In the genomic region with DNA sequence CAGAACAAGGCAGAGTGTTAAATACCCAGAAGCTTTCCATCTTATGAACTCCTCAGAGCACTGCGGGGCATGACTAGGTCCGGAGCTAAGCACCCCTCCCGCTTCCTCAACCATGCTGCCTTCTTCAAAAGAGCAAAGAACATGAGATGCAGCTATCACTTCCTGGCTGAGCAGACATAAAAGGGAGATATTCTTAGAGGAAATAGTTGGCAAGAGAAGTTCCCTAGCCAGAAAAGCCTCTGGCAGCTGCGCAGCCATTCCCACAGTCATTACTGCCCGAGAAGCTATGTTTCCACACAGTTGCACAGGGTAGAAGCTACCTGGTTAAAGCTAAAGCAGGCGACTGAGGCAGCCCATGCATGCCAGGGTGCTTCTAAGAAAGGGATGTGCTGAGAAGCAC, we compare ENCODE assay signal across 12 mouse cellular contexts. TPM values are rescaled to one million over a fixed set of nuclear protein-coding genes. Genes with fewer than 3 reads are reported as not detected.
A peak's percentile ranks its signal among the peaks of the same experiment; 100 is the strongest.
DNase-seq lines count a peak whose midpoint lies in the region; ATAC-seq lines count a peak whose summit lies in the region.
"Had no signal": no experiment of that assay in that cellular context is flagged by ENCODE, and none has a peak within 500 bp of the region (broad histone marks: within the 10 kb centered on the region; RNA-seq: fewer than 3 reads in every experiment).

No protein-coding gene starts in this region.

- H3K27me3 ChIP-seq in heart, embryonic 16.5 days (ENCODE audit: control insufficient read depth, insufficient read depth, low read length), result no peaks in the 10 kb centered on the region
- H3K27me3 ChIP-seq in forebrain, embryonic 16.5 days (replicated peaks; ENCODE audit: control insufficient read depth, insufficient read depth, low read length), result no peaks in the 10 kb centered on the region
- H3K27me3 ChIP-seq: forebrain, embryonic 15.5 days; hindbrain, embryonic 12.5 days; kidney, embryonic 15.5 days had no signal

- H3K4me2 ChIP-seq in heart, embryonic 16.5 days (ENCODE audit: low read depth, low read length), result peak overlapping the region; percentile 24
- H3K4me2 ChIP-seq in forebrain, embryonic 16.5 days (ENCODE audit: low read length), result no peak overlapping the region
- H3K4me2 ChIP-seq: forebrain, embryonic 15.5 days; hindbrain, embryonic 12.5 days; kidney, embryonic 15.5 days; liver, embryonic 11.5 days had no signal

- no peak overlapping the region for H3K9ac ChIP-seq in heart, embryonic 16.5 days (ENCODE audit: low read length)
- H3K9ac ChIP-seq in forebrain, embryonic 16.5 days (replicated peaks; ENCODE audit: low read depth, low read length), result no peak overlapping the region
- H3K9ac ChIP-seq: forebrain, embryonic 15.5 days; hindbrain, embryonic 12.5 days; kidney, embryonic 15.5 days had no signal

- peak overlapping the region; percentile 24 for H3K27ac ChIP-seq in heart, embryonic 16.5 days (ENCODE audit: low read length)
- no peak overlapping the region for H3K27ac ChIP-seq in forebrain, embryonic 16.5 days (ENCODE audit: low read length)
- H3K27ac ChIP-seq: forebrain, embryonic 15.5 days; hindbrain, embryonic 12.5 days; kidney, embryonic 15.5 days had no signal

- H3K4me3 ChIP-seq in heart, embryonic 16.5 days (ENCODE audit: low read length), result no peak overlapping the region
- no peak overlapping the region for H3K4me3 ChIP-seq in forebrain, embryonic 16.5 days (replicated peaks; ENCODE audit: low read length)
- H3K4me3 ChIP-seq: forebrain, embryonic 15.5 days; hindbrain, embryonic 12.5 days; kidney, embryonic 15.5 days had no signal

- DNase-seq in heart, adult 9 months (ENCODE audit: low spot score in 2 of 2), result no peak
- DNase-seq in brain, adult 2 months (ENCODE audit: low read depth, low spot score), result peak; percentile 25
- peak; percentile 69 for DNase-seq in naive thymus-derived CD4-positive, alpha-beta T cell, adult 2 months (ENCODE audit: low read depth)
- no peak for DNase-seq in yolk sac, embryonic 10.5 days (ENCODE audit: low spot score)
- no peak for DNase-seq in adrenal gland, postnatal 14 days

- no peaks in the 10 kb centered on the region for H3K9me3 ChIP-seq in heart, embryonic 16.5 days (replicated peaks; ENCODE audit: control insufficient read depth, low read length)
- H3K9me3 ChIP-seq in forebrain, embryonic 16.5 days (ENCODE audit: control insufficient read depth, low read length), result no peaks in the 10 kb centered on the region
- H3K9me3 ChIP-seq: forebrain, embryonic 15.5 days; hindbrain, embryonic 12.5 days; kidney, embryonic 15.5 days had no signal

- H3K36me3 ChIP-seq in heart, embryonic 16.5 days (ENCODE audit: control insufficient read depth, insufficient read depth), result no peaks in the 10 kb centered on the region
- H3K36me3 ChIP-seq in forebrain, embryonic 16.5 days (ENCODE audit: control insufficient read depth, insufficient read depth), result no peaks in the 10 kb centered on the region
- H3K36me3 ChIP-seq: forebrain, embryonic 15.5 days; hindbrain, embryonic 12.5 days; kidney, embryonic 15.5 days had no signal

- ATAC-seq in heart, embryonic 16.5 days (replicated peaks; ENCODE audit: extremely low read depth, insufficient read depth, low FRiP score), result no peak
- ATAC-seq in CD4-positive, CD25-positive, alpha-beta regulatory T cell, adult 4 months, result peak; percentile 67
- no peak for ATAC-seq in forebrain, embryonic 16.5 days
- ATAC-seq: forebrain, embryonic 15.5 days had no signal

- 41% methylated on average over 6 of the region's 6 CpGs for WGBS in heart, embryonic 16.5 days
- 73% methylated on average over 6 of the region's 6 CpGs for WGBS in forebrain, embryonic 16.5 days

- peaks cover 29% of the 10 kb centered on the region for H3K4me1 ChIP-seq in heart, embryonic 16.5 days (ENCODE audit: control insufficient read depth, insufficient read depth, low read length)
- no peaks in the 10 kb centered on the region for H3K4me1 ChIP-seq in forebrain, embryonic 16.5 days (replicated peaks; ENCODE audit: control insufficient read depth, insufficient read depth, low read length)
- H3K4me1 ChIP-seq: forebrain, embryonic 15.5 days; hindbrain, embryonic 12.5 days had no signal

RNA-seq across cellular contexts. Expression of gene Itpr2, which starts 20.6 kb away (rescaled TPM):
- polyA plus RNA-seq in heart, embryonic 16.5 days (2015; fragmentation: Nextera tagmentation; extraction: Ambion mirVana), result 39.4 and 49.4 TPM in 2 replicates
- polyA plus RNA-seq in CD4-positive, CD25-positive, alpha-beta regulatory T cell, adult 4 months (2017; shearing (Covaris generic)), result 10 to 100 TPM; 69.7 to 84.1 TPM
- 4.7 and 6.1 TPM in 2 replicates for polyA plus RNA-seq in forebrain, embryonic 16.5 days (2015; fragmentation: Nextera tagmentation; extraction: Ambion mirVana)
- total RNA-seq in adrenal gland, postnatal 14 days (2021), result 91.9 and 93.3 TPM in 2 replicates

Comparison
In these comparisons a context has a peak if more than half of its experiments do, and no peak if none do; other contexts are left out.
1. DNase-seq: peak in brain, adult 2 months (single experiment) and naive thymus-derived CD4-positive, alpha-beta T cell, adult 2 months (single experiment); none in heart, adult 9 months (0 of 2), yolk sac, embryonic 10.5 days (single experiment) and adrenal gland, postnatal 14 days (single experiment).